Mouse (Mus musculus) heart, adult 2 months (tissue): ENCODE measurements at regions not wholly inside any gene's neighbourhood (a gene's known extent, or its start where the extent isn't known, plus 50 kb on each side); places are given as distances from the start of the nearest gene placed in this dataset.

Source experiments
- CTCF ChIP-seq: fragments of 200-600 bp; IDR thresholded peaks from 2 replicates; pipeline ENCODE4 v1.8.1; 2022; ENCODE audit warnings: antibody characterized with exemption, mild to moderate bottlenecking, moderate library complexity
- POLR2A ChIP-seq: fragments of 200-500 bp; IDR thresholded peaks from 2 replicates; pipeline ENCODE4 v1.6.1; 2011; ENCODE audit warnings: mild to moderate bottlenecking, low read depth, low read length, control low read depth; ENCODE audit not compliant: insufficient read depth

GRCm38 (mm10) chr1:39069086-39069655 is 83.8 kb downstream of the Pdcl3 start:
- TF ChIP-seq CTCF = no peak
- TF ChIP-seq POLR2A = no peak
